Mouse (Mus musculus) thymus, adult 2 months (tissue): ENCODE measurements around the gene Gm49380.

ENCODE experiments used
- CTCF ChIP-seq: fragments of 200-500 bp; IDR thresholded peaks from 2 replicates; pipeline ENCODE4 v1.5.1; 2012; ENCODE audit warnings: mild to moderate bottlenecking, control low read depth, low read length, moderate library complexity, borderline replicate concordance; ENCODE audit not compliant: control insufficient read depth, poor library complexity, insufficient read depth; ENCODE audit errors: extremely low read depth
- POLR2A ChIP-seq: fragments of 200-500 bp; IDR thresholded peaks from 2 replicates; pipeline ENCODE4 v1.6.1; 2012; ENCODE audit warnings: mild to moderate bottlenecking, low read length, control low read depth, moderate library complexity; ENCODE audit not compliant: control insufficient read depth, poor library complexity, insufficient read depth; ENCODE audit errors: extremely low read depth

- TF ChIP-seq POLR2A, result no peak
- no peak for TF ChIP-seq CTCF
These were observed 31.4 kb upstream of the Gm49380 start for GRCm38 (mm10) chr9:44144718-44145060.
